Mouse (Mus musculus) limb, embryonic 13.5 days (tissue): Measurements from ENCODE around the gene March6. TPM values are rescaled to one million over a fixed set of nuclear protein-coding genes. Genes with fewer than 3 reads are reported as not detected.
A peak's percentile ranks its signal among the peaks of the same experiment; 100 is the strongest.

Source experiments
- ATAC-seq: fragments of 200-750 bp; cut with Nextera tagmentation; 2 replicates; pipeline ENCODE4 v1.8.0; 2017; ENCODE audit warnings: low read depth, moderate number of reproducible peaks, moderate TSS enrichment; ENCODE audit not compliant: low FRiP score
- H3K27ac ChIP-seq: fragments of 300-500 bp; sonication (generic); 2 replicates; pipeline ENCODE4 v1.5.1; 2015; ENCODE audit warnings: inconsistent platforms, mild to moderate bottlenecking, moderate library complexity
- H3K27me3 ChIP-seq: fragments of 300-500 bp; sonication (generic); 2 replicates; pipeline ENCODE4 v1.6.1; 2015; ENCODE audit warnings: mild to moderate bottlenecking, inconsistent platforms
- H3K36me3 ChIP-seq: fragments of 300-500 bp; sonication (generic); 2 replicates; pipeline ENCODE4 v1.6.1; 2015; ENCODE audit warnings: inconsistent platforms, mild to moderate bottlenecking, moderate library complexity
- H3K4me1 ChIP-seq: fragments of 300-500 bp; sonication (generic); 2 replicates; pipeline ENCODE4 v1.6.1; 2015; ENCODE audit warnings: inconsistent platforms
- H3K4me2 ChIP-seq: fragments of 300-500 bp; sonication (generic); replicated peaks from 2 replicates; pipeline ENCODE4 v1.6.1; 2015; ENCODE audit warnings: inconsistent platforms, mild to moderate bottlenecking, moderate library complexity
- H3K4me3 ChIP-seq: fragments of 300-500 bp; sonication (generic); 2 replicates; pipeline ENCODE4 v1.5.1; 2015; ENCODE audit warnings: moderate library complexity, mild to moderate bottlenecking, inconsistent platforms
- H3K9ac ChIP-seq: fragments of 300-500 bp; sonication (generic); 2 replicates; pipeline ENCODE4 v1.6.1; 2015; ENCODE audit warnings: mild to moderate bottlenecking, inconsistent platforms
- H3K9me3 ChIP-seq: fragments of 300-500 bp; sonication (generic); 2 replicates; pipeline ENCODE4 v1.6.1; 2016; ENCODE audit warnings: inconsistent platforms
- WGBS: fragments of 180-500 bp; shearing (Covaris S2); methylation state at CpG from one replicate; pipeline ENCODE4 v1.1.7; 2015; 5-methylcytosine and 5-hydroxymethylcytosine counted together
- polyA plus RNA-seq: library from polyadenylated mRNA; unstranded; fragments of >200 nt; fragmentation: Nextera tagmentation; extraction: Ambion mirVana; gene quantifications from 2 replicates; pipeline ENCODE4 v1.2.1, GENCODE M21; 2015

Gene March6
- polyA plus RNA-seq, 1 experiment from 2014 or later = 32.0 TPM

GRCm38 (mm10) chr15:31563577-31564546, 33.0 kb upstream of the March6 start:
- H3K9me3 ChIP-seq = peaks cover 3% of the 10 kb centered on the region; the same call in 1 of the 2 replicates
- H3K27ac ChIP-seq = no peak overlapping the region; the same call in 1 of the 2 replicates
- no peaks in the 10 kb centered on the region for H3K27me3 ChIP-seq
- 58% methylated on average over 19 of the region's 19 CpGs for WGBS
- H3K9ac ChIP-seq = no peak overlapping the region
- no peak overlapping the region for H3K4me2 ChIP-seq
- no peak overlapping the region for H3K4me3 ChIP-seq
- no peaks in the 10 kb centered on the region for H3K36me3 ChIP-seq
- H3K4me1 ChIP-seq = peaks cover 12% of the 10 kb centered on the region
- ATAC-seq = no peak

DNA sequence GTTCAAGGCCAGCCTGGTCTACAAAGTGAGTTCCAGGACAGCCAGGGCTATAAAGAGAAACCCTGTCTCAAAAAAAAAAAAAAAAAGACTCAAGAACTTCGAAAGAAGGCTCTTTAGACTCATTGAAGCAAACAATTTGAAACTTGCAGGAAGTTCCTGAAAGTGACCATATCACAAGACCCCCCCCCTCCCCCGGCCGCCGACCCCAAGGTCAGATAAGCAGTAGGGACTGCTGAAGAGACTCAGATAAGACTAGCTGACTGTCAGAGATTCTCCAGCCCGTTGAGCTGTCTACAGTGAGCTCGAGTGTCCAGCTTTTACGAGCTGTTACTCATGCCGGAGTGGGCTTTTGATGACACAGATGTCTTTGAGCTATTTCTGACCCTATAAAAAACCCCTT, 32.0 kb upstream of the March6 start:
- H3K27ac ChIP-seq = no peak overlapping the region
- H3K36me3 ChIP-seq = no peaks in the 10 kb centered on the region
- no peak overlapping the region for H3K4me2 ChIP-seq
- H3K9ac ChIP-seq = no peak overlapping the region
- H3K4me3 ChIP-seq = no peak overlapping the region
- no peaks in the 10 kb centered on the region for H3K27me3 ChIP-seq
- H3K9me3 ChIP-seq = peaks cover 3% of the 10 kb centered on the region; the same call in 1 of the 2 replicates
- peaks cover 6% of the 10 kb centered on the region for H3K4me1 ChIP-seq
- 60% methylated on average over 8 of the region's 8 CpGs for WGBS
- no peak for ATAC-seq

- no peak overlapping the region for H3K4me2 ChIP-seq
- H3K4me1 ChIP-seq = peaks cover 6% of the 10 kb centered on the region
- no peak overlapping the region for H3K9ac ChIP-seq
- no peaks in the 10 kb centered on the region for H3K36me3 ChIP-seq
- WGBS = 95% methylated on average over 4 of the region's 4 CpGs
- no peaks in the 10 kb centered on the region for H3K27me3 ChIP-seq
- ATAC-seq = no peak
- H3K27ac ChIP-seq = no peak overlapping the region
- peaks cover 3% of the 10 kb centered on the region; the same call in 1 of the 2 replicates for H3K9me3 ChIP-seq
- no peak overlapping the region for H3K4me3 ChIP-seq
These were observed 31.1 kb upstream of the March6 start for GRCm38 (mm10) chr15:31561976-31562375.

DNA sequence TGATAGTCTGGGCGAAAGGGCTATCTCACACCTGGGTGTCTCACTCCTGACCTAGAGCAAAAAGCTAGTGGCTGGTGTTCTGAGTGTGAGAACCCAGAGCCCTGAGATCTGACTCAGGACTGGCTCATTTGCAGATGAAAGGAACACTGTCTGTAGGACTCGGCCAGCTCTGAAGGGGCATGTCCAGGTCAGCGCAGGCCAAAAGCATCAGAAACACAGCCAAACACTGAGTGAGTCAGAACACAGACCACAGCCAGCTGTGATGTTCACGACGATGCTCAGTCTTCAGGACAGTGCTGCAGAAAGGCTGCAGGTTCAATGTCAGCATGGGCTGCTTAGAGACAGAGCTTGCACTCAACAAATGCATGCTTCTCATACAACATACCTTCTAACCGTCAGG, 30.5 kb upstream of the March6 start:
- Histone ChIP-seq H3K27me3 (no peaks in the 10 kb centered on the region), H3K4me2 (no peak overlapping the region), H3K9ac (no peak overlapping the region), H3K27ac (no peak overlapping the region), H3K4me1 (peaks cover 6% of the 10 kb centered on the region), H3K9me3 (peaks cover 3% of the 10 kb centered on the region; the same call in 1 of the 2 replicates), H3K36me3 (no peaks in the 10 kb centered on the region), H3K4me3 (no peak overlapping the region)
- ATAC-seq = no peak
- WGBS = 81% methylated on average over 6 of the region's 6 CpGs

- no peak for ATAC-seq
- Histone ChIP-seq H3K9me3 (peaks cover 1% of the 10 kb centered on the region; the same call in 1 of the 2 replicates), H3K36me3 (no peaks in the 10 kb centered on the region), H3K27ac (no peak overlapping the region), H3K9ac (no peak overlapping the region), H3K27me3 (no peaks in the 10 kb centered on the region), H3K4me1 (no peaks in the 10 kb centered on the region), H3K4me2 (no peak overlapping the region), H3K4me3 (no peak overlapping the region)
- WGBS = 89% methylated on average over 2 of the region's 2 CpGs
These were observed 24.0 kb upstream of the March6 start for GRCm38 (mm10) chr15:31554855-31555254.

DNA sequence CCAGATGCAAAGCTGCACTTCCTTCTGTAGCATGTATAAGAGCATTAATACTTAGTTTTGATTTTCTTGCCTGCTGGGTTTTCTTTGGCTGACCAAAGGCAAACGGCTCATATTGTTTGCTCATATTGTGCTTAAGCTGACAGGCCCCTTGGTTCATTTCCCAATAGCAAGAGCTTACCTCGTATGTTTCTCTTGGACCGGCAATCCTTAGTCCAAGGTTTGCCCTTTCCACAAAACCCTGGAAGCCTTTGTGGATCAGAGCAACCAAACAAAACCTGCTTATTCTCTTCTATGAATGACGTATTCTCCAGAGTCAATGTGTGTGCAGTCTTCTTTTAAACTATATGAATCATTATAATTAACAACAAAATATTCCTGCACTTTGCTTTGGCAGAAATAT, 19.5 kb upstream of the March6 start:
- WGBS = 86% methylated on average over 4 of the region's 4 CpGs
- Histone ChIP-seq H3K27ac (no peak overlapping the region), H3K4me1 (no peaks in the 10 kb centered on the region), H3K9ac (no peak overlapping the region), H3K4me2 (no peak overlapping the region), H3K27me3 (no peaks in the 10 kb centered on the region), H3K36me3 (no peaks in the 10 kb centered on the region), H3K4me3 (no peak overlapping the region), H3K9me3 (no peaks in the 10 kb centered on the region)
- ATAC-seq = no peak

- WGBS = 37% methylated on average over 5 of the region's 5 CpGs
- no peak for ATAC-seq
- no peak overlapping the region for H3K27ac ChIP-seq
These were observed 16.6 kb upstream of the March6 start for GRCm38 (mm10) chr15:31547421-31547820.

DNA sequence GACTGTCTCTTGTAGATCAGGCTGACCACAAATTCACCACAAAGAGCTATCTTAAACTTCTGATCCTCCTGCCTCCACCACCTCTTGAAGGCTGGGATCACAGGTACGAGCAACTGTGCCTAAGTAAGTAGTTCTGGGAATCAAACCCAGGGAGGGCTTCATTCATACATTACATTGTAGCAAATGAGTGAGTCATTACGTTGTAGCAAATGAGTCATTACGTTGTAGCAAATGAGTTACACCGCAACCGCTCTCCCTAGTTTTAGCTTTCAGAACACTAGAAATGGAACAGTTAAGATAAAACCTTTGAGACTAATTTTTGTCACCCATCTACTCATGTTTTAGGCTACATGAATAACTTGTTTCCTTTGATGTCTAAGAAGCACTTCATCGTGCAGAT, 15.4 kb upstream of the March6 start:
- H3K9ac ChIP-seq = no peak overlapping the region
- no peaks in the 10 kb centered on the region for H3K9me3 ChIP-seq
- no peak overlapping the region for H3K4me2 ChIP-seq
- ATAC-seq = no peak
- no peak overlapping the region for H3K27ac ChIP-seq
- no peaks in the 10 kb centered on the region for H3K36me3 ChIP-seq
- H3K4me3 ChIP-seq = no peak overlapping the region
- 88% methylated on average over 6 of the region's 6 CpGs for WGBS
- peaks cover 18% of the 10 kb centered on the region for H3K4me1 ChIP-seq
- H3K27me3 ChIP-seq = no peaks in the 10 kb centered on the region

More at GRCm38 (mm10) chr15:31547421-31547820, 16.6 kb upstream of the March6 start:
- no peaks in the 10 kb centered on the region for H3K27me3 ChIP-seq
- H3K36me3 ChIP-seq = no peaks in the 10 kb centered on the region
- peaks cover 10% of the 10 kb centered on the region for H3K4me1 ChIP-seq
- no peak overlapping the region for H3K4me2 ChIP-seq
- no peak overlapping the region for H3K4me3 ChIP-seq
- H3K9ac ChIP-seq = no peak overlapping the region
- no peaks in the 10 kb centered on the region for H3K9me3 ChIP-seq

GRCm38 (mm10) chr15:31545058-31545457, 14.2 kb upstream of the March6 start:
- Histone ChIP-seq H3K9me3 (no peaks in the 10 kb centered on the region), H3K4me3 (no peak overlapping the region), H3K4me2 (no peak overlapping the region), H3K27ac (no peak overlapping the region), H3K27me3 (no peaks in the 10 kb centered on the region), H3K4me1 (peaks cover 23% of the 10 kb centered on the region), H3K36me3 (no peaks in the 10 kb centered on the region), H3K9ac (no peak overlapping the region)
- no peak for ATAC-seq
- WGBS = 26% methylated on average over 1 of the region's 1 CpGs

DNA sequence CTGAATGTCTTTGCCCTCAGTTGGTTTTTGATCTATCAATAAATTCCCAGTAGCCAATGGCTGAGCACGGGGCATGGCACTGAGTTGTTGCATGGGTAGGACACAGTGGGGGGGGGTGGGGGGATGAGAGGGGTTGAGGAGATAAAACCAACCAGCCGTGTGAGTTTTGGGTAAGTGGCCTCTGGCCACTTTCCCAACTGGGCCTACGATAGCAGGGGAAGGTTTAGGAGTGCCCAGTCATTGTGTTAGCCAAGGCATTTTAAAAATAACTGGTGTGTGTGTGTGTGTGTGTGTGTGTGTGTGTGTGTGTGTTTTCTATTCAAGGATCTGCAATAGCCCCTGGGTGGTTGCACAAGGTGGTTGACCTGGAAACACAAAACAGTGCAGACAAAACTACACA, 12.4 kb upstream of the March6 start:
- Histone ChIP-seq H3K27me3 (no peaks in the 10 kb centered on the region), H3K36me3 (no peaks in the 10 kb centered on the region), H3K4me1 (peaks cover 26% of the 10 kb centered on the region), H3K9me3 (peaks cover 3% of the 10 kb centered on the region; the same call in 1 of the 2 replicates), H3K9ac (no peak overlapping the region), H3K4me3 (no peak overlapping the region), H3K4me2 (no peak overlapping the region), H3K27ac (no peak overlapping the region)
- ATAC-seq = no peak
- 22% methylated on average over 3 of the region's 3 CpGs for WGBS

GRCm38 (mm10) chr15:31542013-31542958, 11.4 kb upstream of the March6 start:
- H3K4me1 ChIP-seq = peaks cover 26% of the 10 kb centered on the region
- H3K27me3 ChIP-seq = no peaks in the 10 kb centered on the region
- 12% methylated on average over 10 of the region's 10 CpGs for WGBS
- H3K36me3 ChIP-seq = no peaks in the 10 kb centered on the region
- H3K4me2 ChIP-seq = peak overlapping the region; percentile 27; the same call in 1 of the 2 replicates
- peaks cover 3% of the 10 kb centered on the region; the same call in 1 of the 2 replicates for H3K9me3 ChIP-seq
- ATAC-seq = no peak
- H3K9ac ChIP-seq = no peak overlapping the region
- no peak overlapping the region for H3K4me3 ChIP-seq
- peak overlapping the region; percentile 67; the same call in 1 of the 2 replicates for H3K27ac ChIP-seq

DNA sequence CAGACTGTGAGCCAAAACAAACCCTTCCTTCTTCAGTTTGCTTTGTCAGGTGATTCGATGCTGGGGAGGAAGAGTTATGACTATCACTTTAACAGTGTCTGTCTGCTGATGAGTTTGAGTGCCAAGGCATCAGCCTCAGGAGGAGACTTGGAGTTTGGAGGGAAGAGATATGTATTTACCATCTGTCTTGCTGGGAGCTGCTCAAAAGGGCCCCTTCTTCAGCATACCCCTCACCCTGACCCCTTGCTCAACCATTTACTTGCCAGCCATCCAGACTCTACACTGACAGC, 9.6 kb upstream of the March6 start:
- H3K9ac ChIP-seq = no peak overlapping the region
- no peak overlapping the region for H3K27ac ChIP-seq
- peaks cover 3% of the 10 kb centered on the region; the same call in 1 of the 2 replicates for H3K9me3 ChIP-seq
- no peaks in the 10 kb centered on the region for H3K27me3 ChIP-seq
- no peak for ATAC-seq
- 81% methylated on average over 1 of the region's 1 CpGs for WGBS
- peaks cover 34% of the 10 kb centered on the region for H3K4me1 ChIP-seq
- H3K4me2 ChIP-seq = no peak overlapping the region
- H3K36me3 ChIP-seq = no peaks in the 10 kb centered on the region
- H3K4me3 ChIP-seq = no peak overlapping the region
